Mouse (Mus musculus) liver, embryonic 15.5 days (tissue): ENCODE measurements around the gene Kcnk7. TPM values are rescaled to one million over a fixed set of nuclear protein-coding genes. Genes with fewer than 3 reads are reported as not detected.

Experiments used
- ATAC-seq: fragments of 200-750 bp; cut with Nextera tagmentation; 2 replicates; pipeline ENCODE4 v1.8.0; 2017; ENCODE audit warnings: moderate number of reproducible peaks, mild to moderate bottlenecking, moderate library complexity; ENCODE audit not compliant: insufficient read depth
- H3K27ac ChIP-seq: fragments of 300-500 bp; sonication (generic); replicated peaks from 2 replicates; pipeline ENCODE4 v1.5.1; 2015; ENCODE audit warnings: mild to moderate bottlenecking, inconsistent platforms
- H3K27me3 ChIP-seq: fragments of 300-500 bp; sonication (generic); 2 replicates; pipeline ENCODE4 v1.6.1; 2015; ENCODE audit warnings: mild to moderate bottlenecking, inconsistent platforms
- H3K36me3 ChIP-seq: fragments of 300-500 bp; sonication (generic); replicated peaks from 2 replicates; pipeline ENCODE4 v1.6.1; 2015; ENCODE audit warnings: moderate library complexity, mild to moderate bottlenecking, inconsistent platforms
- H3K4me1 ChIP-seq: fragments of 300-500 bp; sonication (generic); replicated peaks from 2 replicates; pipeline ENCODE4 v1.6.1; 2015; ENCODE audit warnings: inconsistent platforms
- H3K4me2 ChIP-seq: fragments of 300-500 bp; sonication (generic); 2 replicates; pipeline ENCODE4 v1.6.1; 2015; ENCODE audit warnings: moderate library complexity, mild to moderate bottlenecking, inconsistent platforms
- H3K4me3 ChIP-seq: fragments of 300-500 bp; sonication (generic); replicated peaks from 2 replicates; pipeline ENCODE4 v1.5.1; 2015; ENCODE audit warnings: mild to moderate bottlenecking, inconsistent platforms
- H3K9ac ChIP-seq: fragments of 300-500 bp; sonication (generic); 2 replicates; pipeline ENCODE4 v1.6.1; 2015; ENCODE audit warnings: moderate library complexity, mild to moderate bottlenecking, inconsistent platforms
- H3K9me3 ChIP-seq: fragments of 300-500 bp; sonication (generic); replicated peaks from 2 replicates; pipeline ENCODE4 v1.6.1; 2016; ENCODE audit warnings: inconsistent platforms
- WGBS: fragments of 180-500 bp; shearing (Covaris S2); methylation state at CpG from one replicate; pipeline ENCODE4 v1.1.7; 2015; ENCODE audit warnings: mixed read lengths; ENCODE audit not compliant: insufficient replicate concordance; 5-methylcytosine and 5-hydroxymethylcytosine counted together
- polyA plus RNA-seq: library from polyadenylated mRNA; unstranded; fragments of >200 nt; fragmentation: Nextera tagmentation; extraction: Ambion mirVana; gene quantifications from 2 replicates; pipeline ENCODE4 v1.2.1, GENCODE M21; 2015

Gene Kcnk7
- polyA plus RNA-seq, 1 experiment from 2014 or later = 0.28 TPM

DNA sequence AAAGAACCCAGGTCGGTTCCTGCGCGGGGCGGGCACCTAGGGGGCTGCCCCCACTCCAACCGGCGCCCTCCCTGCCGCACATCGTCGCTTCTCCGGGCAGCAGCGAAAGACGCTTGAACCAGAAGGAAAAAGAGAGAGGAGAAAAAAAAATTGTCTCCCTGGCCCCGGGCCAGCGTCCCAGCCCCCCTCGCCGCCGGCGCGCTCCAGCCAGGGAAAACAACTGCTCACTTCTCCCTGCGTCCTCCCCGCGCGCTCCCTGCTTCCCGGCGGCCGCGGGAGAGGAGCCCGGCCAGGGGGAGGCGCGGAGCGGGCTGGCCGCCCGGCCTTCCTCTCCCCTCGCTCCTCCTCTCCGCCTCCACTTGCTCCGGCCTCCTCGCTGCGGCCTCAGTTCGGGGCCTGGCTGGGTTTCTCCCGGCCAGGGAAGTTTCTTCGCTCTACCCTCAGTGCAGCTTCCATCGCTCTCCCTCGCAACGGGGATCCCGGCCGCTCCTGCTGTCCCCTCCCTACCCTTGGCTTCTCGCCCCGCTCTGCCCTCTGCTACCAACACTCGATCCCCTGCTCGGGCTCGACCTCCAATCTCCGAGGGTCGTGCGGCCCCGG, 37.6 kb downstream of the Kcnk7 start:
- no peak overlapping the region for H3K27ac ChIP-seq
- peak; percentile 19; the same call in 1 of the 2 replicates for ATAC-seq
- 1% methylated on average over 53 of the region's 55 CpGs for WGBS

GRCm38 (mm10) chr19:5742241-5742641, 38.1 kb downstream of the Kcnk7 start:
- peaks cover 31% of the 10 kb centered on the region for H3K4me1 ChIP-seq
- H3K36me3 ChIP-seq = no peaks in the 10 kb centered on the region
- WGBS = 10% methylated on average over 32 of the region's 32 CpGs
- peak overlapping the region; percentile 69 for H3K4me2 ChIP-seq
- H3K27ac ChIP-seq = no peak overlapping the region
- H3K4me3 ChIP-seq = peak overlapping the region; percentile 48
- ATAC-seq = no peak
- peaks cover 95% of the 10 kb centered on the region for H3K27me3 ChIP-seq
- H3K9ac ChIP-seq = 0 out of 2 replicates have a peak overlapping the region, but pooled peaks have one; percentile 27
- H3K9me3 ChIP-seq = no peaks in the 10 kb centered on the region

More for the DNA sequence above, 37.6 kb downstream of the Kcnk7 start:
- H3K9ac ChIP-seq = peak overlapping the region; percentile 27; the same call in 1 of the 2 replicates
- H3K4me3 ChIP-seq = peak overlapping the region; percentile 48
- peaks cover 26% of the 10 kb centered on the region for H3K4me1 ChIP-seq
- no peaks in the 10 kb centered on the region for H3K36me3 ChIP-seq
- peaks cover 95% of the 10 kb centered on the region for H3K27me3 ChIP-seq
- no peaks in the 10 kb centered on the region for H3K9me3 ChIP-seq
- H3K4me2 ChIP-seq = peak overlapping the region; percentile 69

DNA sequence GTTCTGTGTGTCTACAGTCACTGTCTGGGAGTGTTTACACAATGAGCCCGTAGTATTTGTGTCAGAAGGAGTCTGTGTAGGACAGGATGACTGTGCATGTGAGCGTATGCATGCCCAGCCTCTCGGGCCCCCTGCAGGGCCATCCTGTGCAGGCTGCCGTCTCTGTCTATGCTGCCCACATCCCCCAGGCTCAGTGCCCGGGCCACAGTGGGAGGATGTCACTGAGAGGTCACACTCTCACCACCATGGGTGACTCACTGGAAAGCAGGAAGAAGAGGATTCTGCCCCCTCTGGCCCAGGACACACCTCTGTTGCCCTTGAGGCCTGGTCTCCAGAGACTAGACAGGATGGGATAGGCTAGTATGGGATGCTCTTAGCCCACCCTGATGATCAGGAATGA, 39.4 kb downstream of the Kcnk7 start:
- Histone ChIP-seq H3K27ac (no peak overlapping the region), H3K9ac (no peak overlapping the region), H3K4me3 (no peak overlapping the region), H3K27me3 (peaks cover 100% of the 10 kb centered on the region), H3K4me1 (peaks cover 33% of the 10 kb centered on the region), H3K36me3 (no peaks in the 10 kb centered on the region), H3K4me2 (no peak overlapping the region), H3K9me3 (no peaks in the 10 kb centered on the region)
- 29% methylated on average over 5 of the region's 5 CpGs for WGBS
- no peak for ATAC-seq

- H3K36me3 ChIP-seq = no peaks in the 10 kb centered on the region
- no peak overlapping the region for H3K27ac ChIP-seq
- H3K4me1 ChIP-seq = peaks cover 33% of the 10 kb centered on the region
- H3K4me2 ChIP-seq = peak overlapping the region; percentile 40
- H3K9ac ChIP-seq = no peak overlapping the region
- 9% methylated on average over 36 of the region's 36 CpGs for WGBS
- peaks cover 100% of the 10 kb centered on the region for H3K27me3 ChIP-seq
- H3K4me3 ChIP-seq = no peak overlapping the region
- ATAC-seq = no peak
- H3K9me3 ChIP-seq = no peaks in the 10 kb centered on the region
These were observed 41.9 kb downstream of the Kcnk7 start for GRCm38 (mm10) chr19:5745756-5746710.

DNA sequence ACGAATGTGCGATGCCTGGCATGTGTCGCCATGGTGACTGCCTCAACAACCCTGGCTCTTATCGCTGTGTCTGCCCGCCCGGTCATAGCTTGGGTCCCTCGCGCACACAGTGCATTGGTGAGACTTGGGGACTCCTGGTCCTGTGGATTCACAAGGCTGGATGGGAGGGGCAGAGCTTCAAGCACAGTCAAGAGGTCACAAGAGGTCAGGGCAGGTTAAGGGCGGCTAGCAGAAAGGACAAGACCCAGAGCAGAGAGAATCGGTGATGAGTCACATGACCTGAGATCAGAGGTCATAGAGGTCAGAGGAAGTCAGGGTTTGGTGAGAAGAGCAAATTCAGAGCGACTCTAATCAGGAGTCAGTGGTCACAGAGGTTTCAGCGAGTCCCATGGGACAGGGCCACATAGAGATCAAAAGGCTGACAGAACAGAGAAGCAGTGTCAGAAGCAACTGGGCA, 42.8 kb downstream of the Kcnk7 start:
- Histone ChIP-seq H3K27me3 (peaks cover 100% of the 10 kb centered on the region), H3K9ac (no peak overlapping the region), H3K4me1 (peaks cover 35% of the 10 kb centered on the region), H3K9me3 (no peaks in the 10 kb centered on the region), H3K27ac (no peak overlapping the region), H3K4me2 (no peak overlapping the region), H3K36me3 (no peaks in the 10 kb centered on the region), H3K4me3 (no peak overlapping the region)
- ATAC-seq = 0 out of 2 replicates have a peak, but pooled peaks have one; percentile 22
- WGBS = 26% methylated on average over 12 of the region's 12 CpGs

DNA sequence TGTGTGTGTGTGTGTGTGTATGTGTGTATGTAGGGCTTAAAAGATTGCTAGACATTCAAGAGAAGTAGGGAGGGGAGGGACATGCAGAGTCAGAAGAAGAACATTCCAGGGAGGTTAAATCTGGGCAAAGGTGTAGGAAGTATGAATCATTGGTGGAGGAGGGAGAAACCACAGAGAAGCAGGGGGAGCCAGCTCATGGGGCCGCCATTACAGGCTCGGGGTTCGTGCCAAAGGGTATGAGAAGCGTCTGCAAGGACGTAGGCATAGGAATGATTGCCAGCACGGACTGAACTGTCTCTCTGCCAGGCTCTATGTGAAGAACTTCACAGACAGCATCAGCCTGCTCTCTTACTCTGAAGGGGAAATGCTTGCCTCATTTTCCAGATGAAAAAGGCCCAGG, 45.3 kb downstream of the Kcnk7 start:
- no peak overlapping the region for H3K9ac ChIP-seq
- H3K36me3 ChIP-seq = no peaks in the 10 kb centered on the region
- H3K9me3 ChIP-seq = no peaks in the 10 kb centered on the region
- ATAC-seq = no peak
- WGBS = 50% methylated on average over 6 of the region's 6 CpGs
- H3K27ac ChIP-seq = no peak overlapping the region
- peaks cover 100% of the 10 kb centered on the region for H3K27me3 ChIP-seq
- peaks cover 32% of the 10 kb centered on the region for H3K4me1 ChIP-seq
- no peak overlapping the region for H3K4me2 ChIP-seq
- H3K4me3 ChIP-seq = no peak overlapping the region

- H3K4me1 ChIP-seq = peaks cover 24% of the 10 kb centered on the region
- H3K27me3 ChIP-seq = peaks cover 100% of the 10 kb centered on the region
- no peak overlapping the region for H3K27ac ChIP-seq
- no peaks in the 10 kb centered on the region for H3K9me3 ChIP-seq
- no peak for ATAC-seq
- H3K4me3 ChIP-seq = no peak overlapping the region
- no peak overlapping the region for H3K4me2 ChIP-seq
- no peak overlapping the region for H3K9ac ChIP-seq
- WGBS = 14% methylated on average over 22 of the region's 22 CpGs
- H3K36me3 ChIP-seq = no peaks in the 10 kb centered on the region
These were observed 46.8 kb downstream of the Kcnk7 start for GRCm38 (mm10) chr19:5750951-5751350.

DNA sequence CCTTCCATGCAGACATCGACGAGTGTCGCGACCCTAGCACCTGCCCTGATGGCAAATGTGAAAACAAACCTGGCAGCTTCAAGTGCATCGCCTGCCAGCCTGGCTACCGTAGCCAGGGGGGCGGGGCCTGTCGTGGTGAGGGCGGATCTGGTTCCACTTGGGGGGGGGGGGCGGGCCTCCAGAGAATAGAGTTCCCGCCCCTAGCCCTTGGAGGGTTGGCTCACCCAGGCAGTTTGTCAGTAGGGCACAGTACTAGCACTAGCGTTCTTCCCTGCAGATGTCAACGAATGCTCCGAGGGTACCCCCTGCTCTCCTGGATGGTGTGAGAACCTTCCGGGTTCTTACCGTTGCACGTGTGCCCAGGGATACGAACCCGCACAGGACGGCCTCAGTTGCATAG, 47.6 kb downstream of the Kcnk7 start:
- Histone ChIP-seq H3K27ac (no peak overlapping the region), H3K36me3 (no peaks in the 10 kb centered on the region), H3K4me2 (peak overlapping the region; percentile 16; the same call in 1 of the 2 replicates), H3K9ac (no peak overlapping the region), H3K9me3 (no peaks in the 10 kb centered on the region), H3K4me1 (peaks cover 21% of the 10 kb centered on the region), H3K4me3 (no peak overlapping the region), H3K27me3 (peaks cover 100% of the 10 kb centered on the region)
- 8% methylated on average over 20 of the region's 20 CpGs for WGBS
- ATAC-seq = no peak

- Histone ChIP-seq H3K4me3 (peak overlapping the region; percentile 7; the same call in 1 of the 2 replicates), H3K4me2 (peak overlapping the region; percentile 45), H3K9me3 (no peaks in the 10 kb centered on the region), H3K36me3 (peaks cover 37% of the 10 kb centered on the region), H3K27ac (no peak overlapping the region), H3K9ac (no peak overlapping the region), H3K27me3 (peaks cover 72% of the 10 kb centered on the region), H3K4me1 (peaks cover 17% of the 10 kb centered on the region)
- no peak for ATAC-seq
- 15% methylated on average over 29 of the region's 29 CpGs for WGBS
These were observed 52.3 kb downstream of the Kcnk7 start for GRCm38 (mm10) chr19:5756321-5756985.
